Mouse (Mus musculus) hindbrain, embryonic 11.5 days (tissue): ENCODE results near the gene Gm20441. TPM values are rescaled to one million over a fixed set of nuclear protein-coding genes. Genes with fewer than 3 reads are reported as not detected.

ENCODE experiments used
- ATAC-seq: fragments of 200-750 bp; cut with Nextera tagmentation; 2 replicates; pipeline ENCODE4 v1.8.0; 2017; ENCODE audit warnings: mild to moderate bottlenecking, moderate TSS enrichment, moderate library complexity; ENCODE audit not compliant: low FRiP score
- DNase-seq: peaks from one replicate; pipeline ENCODE4 v3.0.0-alpha.2; 2015; ENCODE audit warnings: low spot score
- H3K27ac ChIP-seq: fragments of 300-500 bp; sonication (generic); 2 replicates; pipeline ENCODE4 v1.5.1; 2014; ENCODE audit warnings: mild to moderate bottlenecking, low read depth, low read length
- H3K27me3 ChIP-seq: fragments of 300-500 bp; sonication (generic); 2 replicates; pipeline ENCODE4 v1.6.1; 2014; ENCODE audit warnings: mild to moderate bottlenecking, low read length, moderate library complexity, mixed read lengths; ENCODE audit not compliant: control insufficient read depth, insufficient read depth
- H3K36me3 ChIP-seq: fragments of 300-500 bp; sonication (generic); 2 replicates; pipeline ENCODE4 v1.6.1; 2014; ENCODE audit warnings: mild to moderate bottlenecking, low read length, moderate library complexity, mixed read lengths; ENCODE audit not compliant: control insufficient read depth, insufficient read depth
- H3K4me1 ChIP-seq: fragments of 300-500 bp; sonication (generic); replicated peaks from 2 replicates; pipeline ENCODE4 v1.6.1; 2014; ENCODE audit warnings: low read length, mixed read lengths; ENCODE audit not compliant: control insufficient read depth, insufficient read depth
- H3K4me2 ChIP-seq: fragments of 300-500 bp; sonication (generic); replicated peaks from 2 replicates; pipeline ENCODE4 v1.6.1; 2014; ENCODE audit warnings: mild to moderate bottlenecking, low read depth, low read length
- H3K4me3 ChIP-seq: fragments of 300-500 bp; sonication (generic); 2 replicates; pipeline ENCODE4 v1.5.1; 2014; ENCODE audit warnings: low read depth, low read length
- H3K9ac ChIP-seq: fragments of 300-500 bp; sonication (generic); 2 replicates; pipeline ENCODE4 v1.6.1; 2014; ENCODE audit warnings: low read depth, low read length
- H3K9me3 ChIP-seq: fragments of 300-500 bp; sonication (generic); 2 replicates; pipeline ENCODE4 v1.6.1; 2016; ENCODE audit warnings: low read length; ENCODE audit not compliant: control insufficient read depth
- WGBS: fragments of 180-500 bp; shearing (Covaris S2); extraction: QIAGEN DNeasy Blood & Tissue Kit; methylation state at CpG from one replicate; pipeline ENCODE4 v1.1.7; 2014; 5-methylcytosine and 5-hydroxymethylcytosine counted together
- polyA plus RNA-seq: library from polyadenylated mRNA; unstranded; fragments of >200 nt; fragmentation: Nextera tagmentation; extraction: Ambion mirVana; gene quantifications from 2 replicates; pipeline ENCODE4 v1.2.1, GENCODE M21; 2014

Gm20441 gene
- polyA plus RNA-seq, 1 experiment from 2014 or later = not detected

GRCm38 (mm10) chr10:75789841-75790240, 9.1 kb upstream of the Gm20441 start:
- H3K36me3 ChIP-seq = no peaks in the 10 kb centered on the region

GRCm38 (mm10) chr10:75789081-75789735, 8.5 kb upstream of the Gm20441 start:
- 81% methylated on average over 6 of the region's 6 CpGs for WGBS
- no peaks in the 10 kb centered on the region for H3K9me3 ChIP-seq

More at GRCm38 (mm10) chr10:75789841-75790240, 9.1 kb upstream of the Gm20441 start:
- Histone ChIP-seq H3K4me2 (no peak overlapping the region), H3K27me3 (no peaks in the 10 kb centered on the region), H3K4me3 (no peak overlapping the region), H3K4me1 (no peaks in the 10 kb centered on the region), H3K9ac (no peak overlapping the region), H3K9me3 (no peaks in the 10 kb centered on the region), H3K27ac (no peak overlapping the region)
- ATAC-seq (no peak), DNase-seq (no peak)
- WGBS = 92% methylated on average over 5 of the region's 5 CpGs

GRCm38 (mm10) chr10:75788277-75788676, 7.5 kb upstream of the Gm20441 start:
- WGBS = 94% methylated on average over 8 of the region's 8 CpGs

More at GRCm38 (mm10) chr10:75789081-75789735, 8.5 kb upstream of the Gm20441 start:
- Histone ChIP-seq H3K9ac (no peak overlapping the region), H3K36me3 (no peaks in the 10 kb centered on the region), H3K4me2 (no peak overlapping the region), H3K4me3 (no peak overlapping the region), H3K4me1 (no peaks in the 10 kb centered on the region), H3K27me3 (no peaks in the 10 kb centered on the region), H3K27ac (no peak overlapping the region)
- DNase-seq (no peak), ATAC-seq (no peak)

GRCm38 (mm10) chr10:75785442-75785841, 4.7 kb upstream of the Gm20441 start:
- ATAC-seq (no peak), DNase-seq (no peak)
- no peak overlapping the region for H3K9ac ChIP-seq
- H3K4me3 ChIP-seq = no peak overlapping the region
- WGBS = 80% methylated on average over 1 of the region's 1 CpGs
- H3K27ac ChIP-seq = no peak overlapping the region
- no peaks in the 10 kb centered on the region for H3K4me1 ChIP-seq
- H3K36me3 ChIP-seq = no peaks in the 10 kb centered on the region
- H3K27me3 ChIP-seq = peaks cover 9% of the 10 kb centered on the region
- no peaks in the 10 kb centered on the region for H3K9me3 ChIP-seq
- no peak overlapping the region for H3K4me2 ChIP-seq

More at GRCm38 (mm10) chr10:75788277-75788676, 7.5 kb upstream of the Gm20441 start:
- Histone ChIP-seq H3K4me3 (no peak overlapping the region), H3K4me2 (no peak overlapping the region), H3K9ac (no peak overlapping the region), H3K36me3 (no peaks in the 10 kb centered on the region), H3K27me3 (no peaks in the 10 kb centered on the region), H3K4me1 (no peaks in the 10 kb centered on the region), H3K27ac (no peak overlapping the region), H3K9me3 (no peaks in the 10 kb centered on the region)
- no peak for ATAC-seq
- no peak for DNase-seq

- no peak overlapping the region for H3K4me3 ChIP-seq
- WGBS = 34% methylated on average over 15 of the region's 15 CpGs
These were observed 1.3 kb downstream of the Gm20441 start for GRCm38 (mm10) chr10:75779206-75780174.

GRCm38 (mm10) chr10:75777885-75778284, 2.9 kb downstream of the Gm20441 start:
- Histone ChIP-seq H3K36me3 (no peaks in the 10 kb centered on the region), H3K9me3 (no peaks in the 10 kb centered on the region), H3K27me3 (peaks cover 20% of the 10 kb centered on the region), H3K9ac (no peak overlapping the region), H3K4me1 (no peaks in the 10 kb centered on the region; the same call in 1 of the 2 replicates), H3K27ac (no peak overlapping the region), H3K4me2 (no peak overlapping the region), H3K4me3 (no peak overlapping the region)
- DNase-seq (no peak), ATAC-seq (no peak)
- WGBS = 81% methylated on average over 2 of the region's 2 CpGs

More at GRCm38 (mm10) chr10:75779206-75780174, 1.3 kb downstream of the Gm20441 start:
- H3K9me3 ChIP-seq = no peaks in the 10 kb centered on the region
- no peak for DNase-seq
- H3K9ac ChIP-seq = no peak overlapping the region
- no peak overlapping the region for H3K4me2 ChIP-seq
- H3K4me1 ChIP-seq = no peaks in the 10 kb centered on the region; the same call in 1 of the 2 replicates
- no peak for ATAC-seq
- peaks cover 20% of the 10 kb centered on the region for H3K27me3 ChIP-seq
- no peaks in the 10 kb centered on the region for H3K36me3 ChIP-seq
- no peak overlapping the region for H3K27ac ChIP-seq

GRCm38 (mm10) chr10:75776562-75776961, 4.2 kb downstream of the Gm20441 start:
- Histone ChIP-seq H3K27ac (no peak overlapping the region), H3K4me2 (no peak overlapping the region), H3K4me3 (no peak overlapping the region), H3K4me1 (peaks cover 3% of the 10 kb centered on the region; the same call in 1 of the 2 replicates), H3K9ac (no peak overlapping the region), H3K36me3 (no peaks in the 10 kb centered on the region), H3K9me3 (no peaks in the 10 kb centered on the region), H3K27me3 (peaks cover 18% of the 10 kb centered on the region)
- ATAC-seq (no peak), DNase-seq (no peak)
- WGBS = 90% methylated on average over 6 of the region's 6 CpGs

- ATAC-seq (no peak), DNase-seq (no peak)
- H3K9me3 ChIP-seq = no peaks in the 10 kb centered on the region
- 0 out of 2 replicates have a peak, but pooled peaks cover 3% of the 10 kb centered on the region for H3K4me1 ChIP-seq
- no peak overlapping the region for H3K27ac ChIP-seq
- 89% methylated on average over 9 of the region's 9 CpGs for WGBS
- no peak overlapping the region for H3K9ac ChIP-seq
- H3K36me3 ChIP-seq = no peaks in the 10 kb centered on the region
- H3K4me3 ChIP-seq = no peak overlapping the region
- H3K4me2 ChIP-seq = no peak overlapping the region
- peaks cover 5% of the 10 kb centered on the region; the same call in 1 of the 2 replicates for H3K27me3 ChIP-seq
These were observed 6.2 kb downstream of the Gm20441 start for GRCm38 (mm10) chr10:75774587-75774986.
